Mouse (Mus musculus): Measurements from ENCODE around the gene Rnf144b.

DNA sequence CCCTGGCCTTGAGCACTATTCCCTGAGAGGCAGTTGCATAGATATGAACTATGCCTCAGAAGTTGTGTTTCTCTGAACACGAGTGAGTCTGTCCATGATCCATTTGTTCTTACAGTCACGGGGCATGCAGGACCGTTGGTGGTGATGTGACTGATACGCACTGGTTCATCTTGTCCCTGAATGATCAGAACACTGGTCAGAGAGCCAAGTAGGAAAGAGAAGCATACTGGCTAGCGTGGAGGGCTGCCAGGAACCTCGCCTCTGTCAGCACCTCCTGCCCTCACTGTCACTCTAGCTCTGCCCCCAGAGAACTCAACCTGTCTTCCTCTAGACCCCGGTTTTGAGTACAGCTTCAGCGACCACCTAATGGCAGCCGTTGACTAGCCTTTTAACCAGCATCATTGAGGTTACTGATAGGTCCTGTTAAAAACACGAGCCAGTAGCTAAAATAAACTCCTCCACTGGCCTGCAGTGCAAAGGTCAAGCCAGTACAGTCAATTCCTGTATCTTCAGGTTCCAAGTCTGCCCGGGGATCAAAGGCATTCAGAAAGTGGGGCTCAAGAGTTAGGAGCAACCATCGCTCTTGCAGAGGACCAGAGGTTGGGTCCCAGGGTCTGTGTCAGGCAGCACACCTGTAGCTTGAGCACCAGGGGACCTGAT is 77.7 kb downstream of the Rnf144b start:
- TF ChIP-seq TCF3 (IDR thresholded peaks at IDR 0.05; ENCODE audit: insufficient read length, low read depth) (no peak), POLR2A (IDR thresholded peaks at IDR 0.05; ENCODE audit: insufficient read length, low read depth) (no peak), TCF12 (IDR thresholded peaks at IDR 0.05; ENCODE audit: insufficient read depth, poor library complexity, severe bottlenecking) (no peak)
